Mouse (Mus musculus): Measurements from ENCODE around the gene Orc2. TPM values are rescaled to one million over a fixed set of nuclear protein-coding genes. Genes with fewer than 3 reads are reported as not detected.

The Orc2 gene
- total and polyA plus RNA-seq, 3 experiments = 48.6 to 151 (median 99.1) TPM

DNA sequence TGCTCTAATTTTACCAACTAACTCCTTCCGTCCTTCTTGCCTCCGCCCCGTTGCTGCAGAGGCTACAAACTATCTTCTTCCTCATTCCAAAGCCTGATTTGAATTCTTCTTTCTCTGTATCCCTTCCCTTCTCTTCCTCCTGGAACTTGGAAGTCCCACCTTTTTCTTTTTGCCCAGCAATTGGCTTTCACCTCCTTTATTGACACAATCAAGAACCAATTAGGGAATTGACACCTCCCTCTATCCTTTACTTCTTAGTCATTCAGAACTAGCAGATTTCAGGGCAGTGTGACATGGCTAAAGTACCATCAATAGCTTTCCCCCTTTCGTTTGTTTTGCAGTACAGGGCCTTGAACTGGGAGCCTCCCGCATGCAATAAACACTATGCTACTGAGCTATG, 46.7 kb downstream of the Orc2 start:
- Histone ChIP-seq H3K27ac (ENCODE audit: insufficient read depth, low read depth) (no peak overlapping the region), H3K4me2 (ENCODE audit: insufficient read depth, low read depth, poor library complexity, severe bottlenecking) (no peak overlapping the region), H3K9me3 (replicated peaks; ENCODE audit: low read length) (peaks cover 4% of the 10 kb centered on the region), H3K27me3 (replicated peaks) (no peaks in the 10 kb centered on the region), H3K36me3 (replicated peaks in 1 of 2; ENCODE audit: control insufficient read depth in 1 of 2, insufficient read depth in 1 of 2, low read length in 1 of 2) (peaks cover 85 to 89% of the 10 kb centered on the region in 2 experiments), H3K4me1 (ENCODE audit: control insufficient read depth in 1 of 2, insufficient read depth in 2 of 2) (no peaks in the 10 kb centered on the region), H3K4me3 (replicated peaks in 1 of 3; ENCODE audit: low read depth in 2 of 3, low read length in 2 of 3, poor library complexity in 1 of 3) (no peak overlapping the region), H3K79me2 (replicated peaks; ENCODE audit: control insufficient read depth, extremely low read depth, insufficient read depth, poor library complexity, severe bottlenecking) (no peaks in the 10 kb centered on the region), H3K9ac (ENCODE audit: insufficient read depth, low read depth) (no peak overlapping the region)
- no peak for DNase-seq (ENCODE audit: extremely low read depth)
- TF ChIP-seq GABPA (IDR thresholded peaks at IDR 0.05; ENCODE audit: insufficient replicate concordance, low read depth, low read length) (no peak), HCFC1 (IDR thresholded peaks at IDR 0.05; ENCODE audit: low read depth, low read length) (no peak), ZNF384 (IDR thresholded peaks at IDR 0.05; ENCODE audit: low read depth, low read length) (no peak), ELF1 (IDR thresholded peaks at IDR 0.05; ENCODE audit: low read depth, low read length) (no peak), CHD2 (IDR thresholded peaks at IDR 0.05; ENCODE audit: low read length) (no peak), MXI1 (IDR thresholded peaks at IDR 0.05; ENCODE audit: low read depth, low read length) (no peak), POLR2A (IDR thresholded peaks at IDR 0.05; ENCODE audit: low read depth, low read length) (no peak), TBP (conservative IDR thresholded peaks at IDR 0.05; ENCODE audit: low read depth, low read length) (no peak), JUN (IDR thresholded peaks at IDR 0.05; ENCODE audit: insufficient read depth, low read depth, low read length) (no peak), CHD1 (IDR thresholded peaks at IDR 0.05; ENCODE audit: low read depth, low read length) (no peak), MYC (IDR thresholded peaks at IDR 0.05; ENCODE audit: low read depth, low read length) (no peak), USF2 (conservative IDR thresholded peaks at IDR 0.05; ENCODE audit: low read depth, low read length) (no peak), MEF2A (IDR thresholded peaks at IDR 0.05; ENCODE audit: borderline replicate concordance, low read depth, low read length) (no peak), ETS1 (conservative IDR thresholded peaks at IDR 0.05; ENCODE audit: low read depth, low read length) (no peak), CTCF (conservative IDR thresholded peaks at IDR 0.05 in 1 of 2, IDR thresholded peaks at IDR 0.05 in 1 of 2; ENCODE audit: low read depth in 2 of 2, low read length in 2 of 2) (no peak)
- dilution Hi-C loops (cut with MboI; ENCODE audit: extremely low pct_ligation_motif_present, extremely low pct_unique_long_range_greater_than_20kb, low sequenced_read_pairs) = no loop called here
- in situ Hi-C loops (cut with MboI; ENCODE audit: low pct_ligation_motif_present, low pct_unique_long_range_greater_than_20kb, low sequenced_read_pairs) = no loop called here

DNA sequence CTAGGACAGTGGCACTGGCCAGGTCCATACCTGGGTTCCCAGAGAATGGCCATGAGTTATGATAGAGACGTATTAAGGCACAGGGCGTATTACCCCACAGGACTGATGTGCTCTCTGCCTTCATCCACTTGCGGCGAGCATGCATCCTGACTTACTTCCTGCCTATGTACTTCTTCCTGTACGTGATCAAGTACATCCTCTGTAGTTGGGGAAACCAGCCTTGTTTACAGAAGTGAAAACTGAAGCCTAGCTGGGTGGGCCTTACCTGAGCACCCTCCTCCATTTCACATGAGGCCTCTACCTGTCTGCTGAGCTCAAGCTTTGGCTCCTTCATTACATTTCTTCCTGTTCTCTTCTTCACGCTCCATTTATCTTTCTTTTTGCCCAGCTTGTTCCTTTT, 50.6 kb downstream of the Orc2 start:
- no peaks in the 10 kb centered on the region for H3K27me3 ChIP-seq (replicated peaks)
- TF ChIP-seq CTCF (conservative IDR thresholded peaks at IDR 0.05 in 1 of 2, IDR thresholded peaks at IDR 0.05 in 1 of 2; ENCODE audit: low read depth in 2 of 2, low read length in 2 of 2) (no peak), MAX (IDR thresholded peaks at IDR 0.05; ENCODE audit: low read length) (no peak), IRF4 (IDR thresholded peaks at IDR 0.05; ENCODE audit: low read depth, low read length) (no peak)
- no peak overlapping the region for H3K9ac ChIP-seq (ENCODE audit: insufficient read depth, low read depth)
- H3K4me2 ChIP-seq (ENCODE audit: insufficient read depth, low read depth, poor library complexity, severe bottlenecking) = no peak overlapping the region
- H3K4me3 ChIP-seq (replicated peaks in 1 of 3; ENCODE audit: low read depth in 2 of 3, low read length in 2 of 3, poor library complexity in 1 of 3) = no peak overlapping the region
- in situ Hi-C loops (cut with MboI; ENCODE audit: low pct_ligation_motif_present, low pct_unique_long_range_greater_than_20kb, low sequenced_read_pairs) = no loop called here
- H3K9me3 ChIP-seq (replicated peaks; ENCODE audit: low read length) = peaks cover 7% of the 10 kb centered on the region
- no peak for DNase-seq (ENCODE audit: extremely low read depth)
- H3K79me2 ChIP-seq (replicated peaks; ENCODE audit: control insufficient read depth, extremely low read depth, insufficient read depth, poor library complexity, severe bottlenecking) = peaks cover 3% of the 10 kb centered on the region
- peaks cover 72 to 86% of the 10 kb centered on the region in 2 experiments for H3K36me3 ChIP-seq (replicated peaks in 1 of 2; ENCODE audit: control insufficient read depth in 1 of 2, insufficient read depth in 1 of 2, low read length in 1 of 2)
- dilution Hi-C loops (cut with MboI; ENCODE audit: extremely low pct_ligation_motif_present, extremely low pct_unique_long_range_greater_than_20kb, low sequenced_read_pairs) = no loop called here
- 0 out of 4 replicates have a peak, but pooled peaks cover 0 to 3% of the 10 kb centered on the region in 2 experiments for H3K4me1 ChIP-seq (ENCODE audit: control insufficient read depth in 1 of 2, insufficient read depth in 2 of 2)
- no peak overlapping the region for H3K27ac ChIP-seq (ENCODE audit: insufficient read depth, low read depth)
